Mouse (Mus musculus) yolk sac, embryonic 10.5 days (tissue): ENCODE measurements around the gene Zcchc9.
"Not testable (repeated sequence)": the region's sequence is repeated elsewhere in the genome, so short reads cannot be mapped to it uniquely, and the experiment has no call there.

Experiments
- DNase-seq: peaks from one replicate; pipeline ENCODE4 v3.0.0-alpha.2; 2017; ENCODE audit warnings: low spot score

The Zcchc9 gene

DNA sequence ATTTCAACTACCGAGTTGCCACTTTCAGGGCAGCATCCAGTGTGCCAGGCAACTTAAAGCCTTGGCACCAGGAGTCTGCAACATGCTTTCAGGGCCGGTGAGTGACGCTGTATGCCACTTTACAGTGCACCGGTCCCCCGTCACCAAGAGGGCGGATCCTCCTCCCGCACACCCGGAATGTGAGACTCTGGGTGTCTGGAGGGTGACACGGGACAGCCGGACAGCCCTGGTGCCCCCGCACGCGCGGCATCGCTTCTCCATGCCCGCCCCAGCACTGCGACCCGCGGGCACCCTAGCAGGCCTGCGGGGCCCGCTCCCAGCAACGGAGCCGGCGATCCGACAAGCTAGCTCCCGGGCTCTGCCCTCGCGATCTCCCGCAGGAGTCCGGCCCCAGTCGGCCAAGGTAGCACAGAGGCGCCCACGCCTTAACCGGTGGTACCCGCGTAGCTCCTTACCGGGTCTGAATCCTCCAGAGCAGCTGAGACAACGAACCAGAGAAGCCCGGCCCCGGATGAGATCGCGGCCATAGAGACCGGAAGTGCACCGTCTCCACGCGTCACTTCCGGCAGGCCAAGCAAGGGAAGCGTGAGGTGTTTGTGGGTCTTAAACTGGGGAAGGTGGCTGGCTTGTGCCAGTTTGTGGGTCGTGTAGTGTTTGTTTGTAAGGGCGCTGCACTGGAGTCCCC, at the start of gene Zcchc9:
Gene Zcchc9 (minus strand): TSS at position 551 of the 685 bp plus-strand sequence.
- DNase-seq, result peak; percentile 89

- no peak for DNase-seq
Observed at GRCm38 (mm10) chr13:91854412-91854811, 46.9 kb upstream of the Zcchc9 start.

DNA sequence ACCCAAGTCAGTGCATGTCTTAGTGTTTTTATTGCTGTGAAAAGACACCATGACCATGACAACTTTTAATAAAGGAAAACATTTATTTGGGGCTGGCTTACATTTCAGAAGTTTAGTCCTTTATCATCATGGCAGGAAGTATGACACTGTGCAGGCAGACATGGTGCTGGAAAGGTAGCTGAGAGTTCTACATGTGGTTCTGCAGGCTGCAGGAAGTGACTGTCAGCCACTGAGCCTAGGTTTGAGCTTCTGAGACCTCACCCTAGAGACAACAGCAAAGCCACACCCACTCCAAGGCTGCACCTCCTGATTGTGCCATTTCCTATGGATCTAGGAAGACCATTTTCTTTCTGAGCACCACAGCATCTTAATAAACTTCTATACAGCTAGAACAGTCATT, 20.4 kb upstream of the Zcchc9 start:
- DNase-seq, result no peak

GRCm38 (mm10) chr13:91826066-91826465, 18.6 kb upstream of the Zcchc9 start:
- no peak for DNase-seq

- no peak for DNase-seq
Observed at GRCm38 (mm10) chr13:91824845-91825550, 17.5 kb upstream of the Zcchc9 start.

DNA sequence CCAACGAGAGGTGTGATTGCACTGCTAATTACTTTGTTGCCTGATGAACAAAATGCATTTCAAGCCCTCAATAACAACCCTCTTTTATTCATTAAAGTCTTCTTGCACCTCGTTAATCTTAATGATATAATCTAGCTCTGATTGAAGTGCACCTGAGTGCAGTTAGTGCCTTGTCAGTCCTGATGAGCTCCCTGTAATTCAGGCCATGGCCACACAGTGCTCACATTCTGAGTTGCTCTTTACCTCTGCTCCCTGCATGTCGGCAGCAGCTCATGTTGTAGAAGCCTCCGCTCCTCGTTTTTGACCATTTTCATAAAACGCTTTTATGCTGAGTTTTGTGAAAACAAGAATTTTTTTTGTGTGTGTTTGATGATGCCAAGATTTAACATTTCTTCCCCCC, 16.2 kb upstream of the Zcchc9 start:
- DNase-seq, result no peak

DNA sequence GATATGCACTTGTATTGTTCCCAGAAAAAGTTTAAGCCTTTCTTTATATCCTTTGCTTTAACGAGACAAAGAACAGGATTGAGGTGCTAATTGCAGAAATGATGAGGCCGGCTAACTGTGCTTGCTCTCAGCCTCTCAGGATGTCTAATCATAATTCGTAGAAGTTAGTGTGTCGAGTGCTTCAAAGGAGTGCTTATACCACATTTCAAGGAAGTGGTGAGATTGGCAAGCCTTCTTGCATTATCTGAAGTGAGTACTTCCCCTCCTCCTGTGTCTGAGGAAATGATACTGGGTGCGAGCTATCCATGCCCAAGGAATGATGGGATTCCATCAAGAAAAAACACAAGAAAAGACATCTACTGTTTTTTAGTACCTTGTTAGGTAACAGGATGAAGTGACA, 7.2 kb upstream of the Zcchc9 start:
- no peak for DNase-seq

DNA sequence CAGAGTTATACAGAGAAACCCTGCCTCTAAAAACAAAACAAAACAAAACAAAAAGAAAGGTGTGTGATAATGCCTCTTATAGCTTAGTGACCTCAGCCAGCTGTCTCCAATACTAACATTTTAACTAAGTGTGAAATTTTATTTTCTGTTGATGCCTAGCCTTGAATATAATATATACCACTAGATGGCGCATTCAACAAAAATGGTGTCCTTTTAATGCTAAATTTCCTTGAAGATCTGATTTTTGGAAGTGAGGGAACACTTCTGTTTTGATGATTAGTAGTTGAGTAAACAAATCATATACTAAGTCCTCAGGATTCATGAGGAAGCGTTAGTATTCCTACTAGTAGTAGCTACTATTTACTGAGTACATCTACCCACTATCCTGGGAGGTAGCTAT, 2.0 kb upstream of the Zcchc9 start:
- no peak for DNase-seq

DNA sequence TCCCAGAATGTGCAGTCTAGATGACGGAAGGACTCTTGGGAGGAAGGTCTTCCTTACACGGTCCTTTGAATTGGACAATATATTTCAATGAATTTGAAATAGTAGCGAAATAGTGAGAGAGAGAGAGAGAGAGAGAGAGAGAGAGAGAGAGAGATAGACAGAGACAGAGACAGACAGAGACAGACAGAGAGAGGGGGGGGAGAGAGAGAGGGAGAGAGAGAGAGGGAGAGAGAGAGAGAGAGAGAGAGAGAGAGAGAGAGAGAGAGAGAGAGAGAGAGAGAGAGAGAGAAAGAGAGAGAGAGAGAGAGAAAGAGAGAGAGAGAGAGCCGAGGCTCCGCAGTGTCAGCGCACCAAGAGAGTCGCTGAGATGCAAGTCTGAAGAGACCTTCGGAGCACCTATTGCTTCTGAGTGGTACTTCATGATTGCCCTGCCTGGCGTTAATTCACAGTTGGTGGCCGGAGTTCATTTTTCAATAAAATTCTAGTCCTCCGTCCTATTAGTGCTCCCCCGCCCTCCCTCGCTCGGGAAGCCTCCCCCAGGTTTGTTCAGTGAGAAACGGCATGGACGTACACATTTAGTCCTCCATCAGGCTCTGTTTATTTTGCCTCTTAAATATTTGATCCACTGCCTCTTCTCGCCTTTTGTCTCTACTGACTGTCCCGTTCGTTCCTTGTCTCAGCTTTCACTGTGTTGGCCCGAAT, 520 bp upstream of the Zcchc9 start:
- peak; percentile 22 for DNase-seq

DNA sequence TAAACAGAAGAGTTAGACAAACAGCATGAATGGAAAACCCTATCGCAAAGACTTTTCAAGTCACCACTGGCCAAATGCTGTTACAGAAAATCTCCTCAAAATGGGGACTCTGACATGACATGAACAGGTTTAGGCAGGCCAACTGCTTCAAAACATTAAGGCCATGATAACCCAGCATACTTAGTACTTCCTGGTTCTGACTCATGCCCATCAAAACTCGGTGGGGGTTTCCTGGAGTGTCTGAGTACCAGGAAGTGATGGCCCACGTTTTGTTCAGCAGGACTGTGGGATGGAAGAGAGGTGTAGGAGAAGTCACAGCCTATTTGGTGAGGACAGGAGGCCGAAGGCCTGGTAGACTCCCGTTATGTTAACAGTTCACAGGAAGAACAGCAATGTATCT, 5.8 kb downstream of the Zcchc9 start:
- no peak for DNase-seq

GRCm38 (mm10) chr13:91797442-91797841, 10.1 kb downstream of the Zcchc9 start:
- no peak for DNase-seq

DNA sequence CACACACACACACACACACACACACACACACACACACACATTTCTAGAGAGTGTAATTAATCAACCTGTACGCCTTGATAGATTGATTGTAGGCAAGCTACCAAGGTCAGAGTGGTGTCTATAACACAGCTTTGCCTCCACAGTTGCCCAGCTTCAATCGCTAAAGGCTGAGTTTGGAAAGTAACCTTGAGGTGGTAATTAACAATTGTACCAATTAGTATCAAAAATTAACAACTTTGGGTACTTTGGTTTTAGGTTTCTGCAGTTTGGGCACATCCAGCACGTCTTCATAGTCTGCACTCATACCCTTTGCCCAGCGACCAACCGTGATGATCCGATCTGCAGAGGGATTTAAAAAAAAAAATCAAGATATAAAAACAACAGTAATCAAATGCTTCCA, 10.6 kb downstream of the Zcchc9 start:
- DNase-seq, result no peak

DNA sequence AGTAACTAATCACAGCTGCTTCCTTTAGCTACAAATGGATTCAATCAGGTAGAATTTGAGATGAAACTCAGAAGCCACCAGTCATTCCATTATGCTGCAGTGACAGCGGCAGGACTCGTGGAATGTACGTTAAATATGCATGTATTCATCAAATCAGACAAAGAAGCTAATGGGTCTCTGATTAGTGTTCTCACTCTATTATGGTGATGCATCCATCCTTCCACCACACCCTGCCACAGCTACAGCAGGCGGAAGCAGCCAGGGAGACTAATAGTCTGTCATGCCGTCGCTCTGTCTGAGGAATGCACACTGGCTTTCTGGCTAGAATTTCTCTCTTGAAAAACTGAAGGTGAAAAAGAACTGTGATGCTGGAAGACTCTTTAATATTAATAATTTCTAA, 11.5 kb downstream of the Zcchc9 start:
- no peak for DNase-seq

DNA sequence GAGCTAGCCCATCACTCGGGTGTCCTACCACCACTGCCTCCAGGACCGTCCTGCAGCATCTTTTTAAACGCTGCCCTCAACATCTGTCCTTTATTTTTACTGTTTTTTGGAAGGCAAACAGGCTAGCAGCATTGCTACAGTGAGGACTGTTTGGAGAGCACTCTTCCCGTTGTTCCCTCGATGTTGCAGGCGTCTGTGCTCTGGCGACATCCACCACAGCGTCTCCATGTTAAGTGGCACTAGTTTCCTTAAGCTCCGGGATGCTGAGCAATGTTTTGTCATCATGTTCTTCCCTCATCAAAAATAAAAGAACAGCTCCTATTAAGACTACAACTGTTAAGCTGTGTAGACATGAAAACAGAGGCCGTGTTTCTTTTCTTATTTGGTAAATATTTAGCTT, 11.9 kb downstream of the Zcchc9 start:
- DNase-seq, result no peak

- DNase-seq, result no peak
Observed at GRCm38 (mm10) chr13:91794926-91795436, 12.5 kb downstream of the Zcchc9 start.

DNA sequence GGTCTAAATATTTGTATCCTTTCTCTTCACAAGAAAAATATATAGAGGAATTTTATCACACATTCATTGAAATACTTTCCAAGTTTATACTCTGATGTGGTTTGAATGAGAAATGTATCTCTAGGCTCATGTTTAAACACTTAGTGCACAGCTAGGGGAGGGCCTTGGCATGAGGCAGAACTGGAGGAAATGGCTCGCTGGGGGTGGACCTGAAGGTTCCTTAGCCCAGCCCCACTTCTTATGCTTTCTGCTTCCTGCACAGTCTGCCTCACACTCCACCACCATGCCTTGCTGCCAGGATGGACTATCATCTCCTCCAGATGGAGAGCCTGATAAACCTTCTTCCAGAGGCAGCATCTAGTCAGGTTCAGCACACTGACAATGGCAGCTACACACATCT, 15.5 kb downstream of the Zcchc9 start:
- DNase-seq, result no peak

- no peak for DNase-seq
Observed at GRCm38 (mm10) chr13:91779892-91780291, 27.6 kb downstream of the Zcchc9 start.

DNA sequence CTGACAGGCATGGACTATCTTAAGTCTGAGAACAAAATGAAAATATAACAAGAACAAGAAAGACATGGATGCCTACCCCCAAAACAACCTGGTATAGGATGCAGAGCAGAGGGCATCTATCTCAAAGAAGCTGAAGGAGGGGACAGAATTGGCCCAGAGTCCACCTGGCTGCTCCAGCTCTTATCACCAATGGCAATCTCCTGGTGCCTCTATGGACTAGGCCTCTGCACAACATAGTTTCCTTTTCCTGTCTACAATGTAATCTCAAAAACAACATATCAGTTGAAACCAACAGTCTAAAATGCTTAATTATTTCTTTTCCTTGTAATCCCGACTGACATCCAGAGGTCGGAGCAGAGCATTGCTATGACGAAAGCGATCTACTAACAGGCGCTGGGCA, 29.4 kb downstream of the Zcchc9 start:
- no peak for DNase-seq

- DNase-seq, result no peak
Observed at GRCm38 (mm10) chr13:91768683-91769651, 38.5 kb downstream of the Zcchc9 start.

GRCm38 (mm10) chr13:91765627-91766026, 41.9 kb downstream of the Zcchc9 start:
- no peak for DNase-seq

GRCm38 (mm10) chr13:91763654-91764053, 43.9 kb downstream of the Zcchc9 start:
- not testable (repeated sequence) for DNase-seq
